Mouse (Mus musculus): Measurements from ENCODE around the gene Hist1h1a. TPM values are rescaled to one million over a fixed set of nuclear protein-coding genes. Genes with fewer than 3 reads are reported as not detected.
"Not testable (repeated sequence)": the region's sequence is repeated elsewhere in the genome, so short reads cannot be mapped to it uniquely, and the experiment has no call there.

Gene Hist1h1a
- total RNA-seq (2021), result 100 to 1,000 TPM; 405 to 481 TPM
- long read RNA-seq, experiment 1, result 0 reads
- long read RNA-seq, experiment 2, result 0 reads

DNA sequence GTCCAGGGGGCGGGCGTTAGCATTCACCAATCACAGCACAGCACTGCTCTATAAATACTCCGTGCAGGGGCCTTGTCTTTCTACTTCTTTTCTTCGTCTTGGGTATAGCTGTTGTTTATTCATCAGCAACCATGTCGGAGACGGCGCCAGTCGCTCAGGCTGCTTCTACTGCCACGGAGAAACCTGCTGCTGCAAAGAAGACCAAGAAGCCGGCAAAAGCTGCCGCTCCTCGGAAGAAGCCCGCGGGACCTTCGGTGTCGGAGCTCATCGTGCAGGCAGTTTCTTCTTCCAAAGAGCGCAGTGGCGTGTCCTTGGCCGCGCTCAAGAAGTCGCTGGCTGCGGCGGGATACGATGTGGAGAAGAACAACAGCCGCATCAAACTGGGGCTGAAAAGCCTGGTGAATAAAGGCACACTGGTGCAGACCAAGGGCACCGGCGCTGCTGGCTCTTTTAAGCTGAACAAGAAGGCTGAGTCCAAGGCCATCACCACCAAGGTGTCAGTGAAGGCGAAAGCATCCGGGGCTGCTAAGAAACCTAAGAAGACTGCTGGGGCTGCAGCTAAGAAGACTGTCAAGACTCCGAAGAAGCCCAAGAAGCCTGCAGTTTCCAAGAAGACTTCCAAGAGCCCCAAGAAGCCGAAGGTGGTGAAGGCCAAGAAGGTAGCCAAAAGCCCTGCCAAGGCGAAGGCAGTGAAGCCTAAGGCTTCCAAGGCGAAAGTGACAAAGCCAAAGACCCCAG lies at the start of gene Hist1h1a:
Gene Hist1h1a (plus strand): TSS at position 81 of the 738 bp plus-strand sequence.
- peak; percentile 54 to 61 for DNase-seq (ENCODE audit: low spot score in 2 of 2)

DNA sequence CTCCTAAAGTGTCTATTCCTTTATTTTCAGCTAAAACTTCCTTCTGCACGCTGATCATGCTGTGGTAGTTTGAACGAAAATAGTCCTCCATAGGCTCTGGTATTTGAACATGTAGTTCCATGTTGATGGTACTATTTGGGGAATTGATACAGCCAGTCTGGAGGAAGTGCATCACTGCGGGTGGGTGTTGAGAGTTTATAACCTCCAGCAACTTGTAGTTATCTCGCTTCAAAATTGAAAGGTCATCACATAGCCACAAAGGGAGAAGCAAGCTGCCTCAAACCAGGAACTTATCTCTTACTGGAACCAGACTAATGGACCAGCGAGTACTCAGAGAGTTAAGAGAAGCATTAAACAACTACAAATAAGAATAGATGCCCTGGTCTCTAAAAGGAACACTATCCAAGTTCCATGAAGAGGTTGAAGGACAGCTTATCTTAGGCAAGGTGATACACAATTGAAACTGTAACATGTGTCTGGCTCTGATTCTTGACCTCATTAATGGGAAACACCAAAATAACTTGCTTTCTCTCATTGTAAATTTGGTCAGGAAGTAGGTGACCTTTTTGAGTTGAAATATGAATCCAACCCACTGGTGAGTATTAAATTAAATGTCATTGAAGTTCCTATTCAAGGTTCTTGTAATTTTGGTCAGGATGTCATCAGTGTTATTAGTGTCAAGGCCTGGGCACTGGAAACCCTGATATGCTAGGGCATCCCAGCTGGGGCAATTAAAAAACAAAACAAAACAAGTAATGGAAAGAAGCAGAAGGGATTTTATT lies 47.0 kb upstream of the Hist1h1a start:
- no peak for DNase-seq (ENCODE audit: low spot score in 2 of 2)

DNA sequence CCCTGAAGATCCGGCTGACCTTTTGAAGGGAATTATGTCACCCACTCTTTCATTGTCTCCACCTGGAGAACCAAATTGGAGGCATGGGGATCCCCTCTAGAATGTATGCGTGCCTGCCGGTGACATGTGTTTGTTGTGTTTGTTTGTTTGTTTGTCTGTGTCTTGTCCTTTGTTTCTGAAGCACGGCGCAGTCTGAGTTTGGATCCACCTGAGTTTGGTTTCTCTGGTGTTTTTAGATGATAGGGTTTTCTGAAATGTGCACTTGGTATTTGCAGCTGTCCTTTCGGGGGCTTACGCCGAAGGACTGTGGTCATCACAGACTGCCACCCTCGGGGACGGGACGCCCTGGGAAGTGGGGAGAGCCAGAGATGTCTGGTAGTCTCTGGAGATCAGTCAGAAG lies 46.3 kb upstream of the Hist1h1a start:
- DNase-seq (ENCODE audit: low spot score in 2 of 2), result no peak

DNA sequence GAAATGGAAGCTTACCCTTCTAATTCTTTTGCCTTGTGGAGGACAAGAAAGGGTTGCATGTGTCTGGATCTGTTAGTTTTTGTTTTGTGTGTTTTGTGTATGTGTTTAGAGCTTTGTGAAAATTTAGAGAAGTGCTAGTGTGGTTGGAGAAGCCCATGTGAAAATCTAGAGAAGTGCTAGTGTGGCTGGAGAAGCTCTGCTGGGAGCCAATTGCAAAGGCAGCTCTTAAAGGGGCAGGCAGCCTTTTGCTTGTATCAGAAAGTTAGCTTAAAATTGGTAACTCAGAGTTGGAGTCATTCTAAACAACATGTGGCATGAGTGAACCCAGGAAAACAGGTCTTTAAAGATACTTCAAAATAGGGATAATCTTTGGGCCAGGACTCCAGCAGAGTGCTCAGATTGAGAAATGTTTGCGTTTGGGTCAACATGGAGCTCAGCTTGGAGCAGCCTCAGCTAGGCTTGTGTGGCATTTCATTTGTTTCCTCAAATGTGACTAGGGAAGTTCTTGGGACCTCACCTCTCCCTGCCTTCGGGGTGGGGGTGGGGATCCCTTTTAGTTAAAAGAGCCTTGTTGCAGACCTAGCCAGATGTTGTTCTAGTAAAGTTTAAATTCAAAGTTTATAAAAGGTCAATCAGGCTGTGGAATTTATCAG lies 45.7 kb upstream of the Hist1h1a start:
- DNase-seq (ENCODE audit: low spot score in 2 of 2), result not testable (repeated sequence)

DNA sequence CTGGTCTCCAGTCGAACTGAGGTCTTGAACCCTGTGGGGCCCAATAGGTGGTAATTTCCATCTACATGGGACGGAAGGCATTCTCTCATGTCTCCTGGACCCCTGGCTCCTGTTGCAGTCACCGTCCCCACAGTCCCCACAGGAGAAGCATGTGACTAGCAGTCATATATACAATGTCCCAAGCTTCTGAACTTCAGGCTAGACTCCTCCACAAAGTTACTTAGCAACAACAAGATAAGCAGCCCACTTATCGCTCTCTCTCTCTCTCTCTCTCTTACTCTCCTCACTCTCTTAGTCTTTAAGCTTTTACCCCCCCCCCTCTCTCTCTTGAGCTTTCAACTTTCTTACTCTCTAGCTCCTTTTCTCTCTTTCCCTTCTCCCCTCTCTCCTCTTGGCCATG lies 39.2 kb upstream of the Hist1h1a start:
- no peak for DNase-seq (ENCODE audit: low spot score in 2 of 2)

DNA sequence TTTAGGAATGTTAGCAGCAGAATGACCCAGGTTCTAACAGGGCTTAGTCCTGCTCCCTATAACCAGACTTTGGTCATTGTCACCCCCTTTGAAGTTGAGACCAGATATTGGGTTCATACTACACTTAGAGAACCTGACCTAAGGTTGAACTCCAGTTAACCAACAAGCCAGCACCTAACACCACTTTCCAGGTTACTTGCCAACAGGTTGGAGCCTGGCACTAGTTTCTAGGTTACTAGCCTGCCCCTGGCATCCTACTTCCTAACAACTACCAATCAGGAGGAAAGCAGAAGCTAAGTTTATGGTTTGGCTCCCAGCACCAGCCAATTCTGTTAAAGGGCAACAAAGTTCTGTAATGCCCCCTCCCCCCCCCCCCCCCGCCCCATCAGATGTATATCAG lies 38.3 kb upstream of the Hist1h1a start:
- DNase-seq (ENCODE audit: low spot score in 2 of 2), result no peak

DNA sequence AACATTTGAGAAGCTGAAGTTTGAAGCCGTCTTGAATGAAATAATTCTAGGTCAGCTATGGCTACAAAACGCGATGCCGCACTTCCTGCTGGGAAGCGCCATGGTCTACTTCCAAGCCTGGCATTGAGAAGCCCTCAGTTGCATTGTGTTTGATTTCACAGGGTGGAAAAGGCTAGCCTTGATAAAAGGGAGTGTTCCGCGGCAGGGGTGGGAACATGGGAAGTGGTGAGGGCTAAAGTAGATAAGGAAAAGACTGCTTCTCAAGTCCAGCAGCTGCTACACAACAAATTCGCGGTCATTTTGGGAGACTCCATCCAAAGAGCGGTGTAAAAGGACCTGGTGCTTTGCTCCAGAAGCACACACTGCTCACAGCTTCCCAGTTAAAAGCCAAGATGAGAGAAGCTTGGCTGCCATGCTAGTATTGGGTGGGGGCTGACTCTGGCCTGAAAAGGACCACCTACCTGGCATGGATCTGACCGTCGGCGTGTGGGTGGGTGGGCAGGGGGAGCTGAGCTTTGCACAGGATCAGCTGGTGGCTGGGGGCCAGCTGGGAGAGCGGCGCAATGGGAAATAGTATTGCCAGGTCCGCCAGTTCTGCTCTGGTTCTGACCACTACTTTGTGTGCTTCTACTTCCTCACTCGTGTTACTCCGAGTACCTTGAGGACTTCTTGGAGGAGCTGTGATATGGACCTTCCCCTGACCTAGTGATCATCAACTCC lies 34.8 kb upstream of the Hist1h1a start:
- DNase-seq (ENCODE audit: low spot score in 2 of 2), result no peak

DNA sequence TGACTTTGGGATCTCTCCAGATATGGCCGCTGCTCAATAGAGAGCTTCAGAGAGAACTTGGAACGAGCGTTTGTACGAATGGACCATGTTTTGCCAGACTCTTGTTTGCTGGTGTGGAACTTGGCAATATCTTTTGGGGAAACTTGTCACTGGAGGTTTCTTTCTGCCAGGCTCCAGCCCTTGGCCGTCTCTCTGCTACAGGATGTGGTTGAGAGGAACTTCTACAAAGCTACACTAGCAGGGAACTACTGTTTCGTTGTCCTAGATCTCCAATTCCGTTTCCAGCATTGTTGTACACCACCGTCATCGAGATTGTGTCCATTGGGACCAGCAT lies 34.3 kb upstream of the Hist1h1a start:
- no peak for DNase-seq (ENCODE audit: low spot score in 2 of 2)

DNA sequence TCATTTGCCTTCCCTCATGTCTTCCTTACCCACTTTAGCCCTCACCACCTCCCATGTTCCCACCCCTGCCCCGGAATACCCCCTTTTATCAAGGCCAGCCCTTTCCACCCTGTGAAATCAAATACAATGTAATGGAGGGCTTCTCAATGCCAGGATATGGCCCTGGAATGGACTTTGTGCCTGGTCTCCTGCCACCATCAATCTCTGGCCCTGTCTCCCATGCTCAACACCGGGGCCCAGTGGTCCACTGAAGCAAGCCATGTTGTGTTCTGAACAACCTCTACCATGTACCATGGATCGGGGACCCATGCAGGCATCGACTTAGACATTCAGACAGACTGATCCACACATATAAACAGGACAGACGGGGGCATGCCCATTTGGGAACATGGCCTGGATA lies 33.8 kb upstream of the Hist1h1a start:
- no peak for DNase-seq (ENCODE audit: low spot score in 2 of 2)

DNA sequence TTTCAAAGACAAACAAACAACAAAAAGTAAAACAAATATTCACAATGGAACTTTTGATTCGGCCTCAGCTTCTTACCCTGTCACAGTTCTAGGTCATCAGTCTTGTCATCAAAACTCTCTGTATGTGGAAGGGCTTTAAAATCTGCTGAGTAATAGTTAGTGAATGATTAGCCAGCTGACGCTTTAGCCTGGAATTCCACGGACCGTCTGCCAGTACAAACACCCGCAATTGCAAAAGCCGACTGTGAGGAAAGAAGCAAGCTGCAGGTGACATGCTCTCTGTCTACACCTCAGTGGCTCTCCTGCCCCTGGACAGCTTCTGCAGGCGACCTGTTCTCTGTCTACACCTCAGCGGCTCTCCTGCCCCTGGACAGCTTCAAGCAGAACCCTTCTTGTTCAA lies 33.0 kb upstream of the Hist1h1a start:
- DNase-seq (ENCODE audit: low spot score in 2 of 2), result no peak

DNA sequence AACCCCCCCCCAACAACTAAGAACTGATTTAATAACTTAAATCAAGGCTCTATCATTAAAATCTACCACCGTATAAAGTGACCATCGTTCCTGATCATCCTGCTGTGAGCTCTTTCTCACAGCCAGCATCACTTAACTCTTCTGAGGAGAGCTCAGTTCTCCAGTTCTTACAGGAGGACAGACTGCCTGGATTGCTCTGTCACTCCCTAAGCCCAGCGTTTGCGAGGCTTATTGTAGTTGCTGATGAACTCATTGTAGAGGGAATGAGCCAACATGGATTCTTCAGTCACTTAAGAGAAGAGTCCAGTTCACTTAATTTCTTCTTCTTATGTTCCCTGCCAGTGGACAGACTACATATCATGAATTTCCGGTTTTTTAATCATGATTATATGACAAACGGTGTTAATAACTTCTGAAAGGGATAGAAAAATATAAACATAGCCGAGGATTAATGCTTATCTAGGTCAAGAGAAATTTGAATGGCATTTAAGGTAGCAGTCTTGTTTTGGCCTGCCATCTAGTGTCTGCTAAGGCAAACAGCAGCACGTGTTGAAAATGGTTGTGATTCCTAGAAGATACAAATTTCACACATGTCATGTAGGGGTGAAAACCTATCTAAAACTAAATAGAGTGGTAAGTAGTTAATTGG lies 31.2 kb upstream of the Hist1h1a start:
- DNase-seq (ENCODE audit: low spot score in 2 of 2), result no peak

DNA sequence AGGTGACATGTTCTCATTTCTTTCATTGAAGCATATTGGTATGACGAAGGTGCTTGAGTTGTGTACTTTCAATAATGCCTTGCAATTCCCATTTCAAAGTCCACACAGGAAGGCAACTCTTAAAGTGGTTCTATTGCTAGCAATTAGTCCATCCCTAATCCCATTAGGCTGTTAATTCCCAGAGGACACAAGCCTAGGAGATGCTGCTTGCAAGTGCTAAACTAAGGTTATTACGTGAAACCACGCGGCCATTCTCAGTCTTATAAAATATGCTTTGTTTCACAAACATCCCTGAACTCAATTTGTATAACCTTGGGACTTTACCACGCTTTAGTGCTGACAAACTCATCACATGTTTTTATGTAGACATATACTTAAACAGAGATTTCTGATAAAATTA lies 26.4 kb upstream of the Hist1h1a start:
- no peak for DNase-seq (ENCODE audit: low spot score in 2 of 2)

DNA sequence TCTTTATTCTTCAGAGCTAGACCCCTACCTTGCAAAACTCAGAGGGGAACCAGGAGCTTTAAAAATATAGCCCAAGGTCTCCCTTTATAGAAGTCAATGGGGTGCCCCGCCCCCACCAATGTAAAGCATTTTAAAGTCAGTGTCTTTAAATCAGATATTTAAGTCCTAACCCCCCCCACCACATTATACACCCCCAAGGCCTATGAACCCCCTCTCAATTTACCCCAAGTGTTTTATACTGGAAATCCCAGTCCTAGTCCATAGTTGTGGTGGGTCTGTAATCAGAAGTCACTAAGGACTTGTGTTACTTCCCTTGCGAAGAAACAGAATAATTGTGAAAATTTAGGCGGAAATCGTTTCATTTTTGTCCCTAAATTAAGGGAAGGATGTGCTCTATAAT lies 25.4 kb upstream of the Hist1h1a start:
- no peak for DNase-seq (ENCODE audit: low spot score in 2 of 2)

DNA sequence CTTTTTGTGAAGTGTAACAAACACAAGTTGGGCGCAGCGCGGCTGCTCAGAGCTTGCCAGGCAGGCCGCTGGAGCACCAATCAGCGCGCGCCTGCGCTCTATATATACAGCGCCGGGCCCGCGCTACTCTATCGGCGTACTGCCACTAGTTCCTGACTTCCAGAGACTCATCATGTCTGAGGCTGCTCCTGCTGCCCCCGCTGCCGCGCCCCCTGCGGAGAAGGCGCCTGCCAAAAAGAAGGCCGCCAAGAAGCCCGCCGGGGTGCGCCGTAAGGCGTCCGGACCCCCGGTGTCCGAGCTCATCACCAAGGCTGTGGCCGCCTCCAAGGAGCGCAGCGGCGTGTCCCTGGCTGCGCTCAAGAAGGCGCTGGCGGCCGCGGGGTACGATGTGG lies 24.8 kb upstream of the Hist1h1a start, which contains the start of gene Hist1h1c:
Gene Hist1h1c (plus strand): TSS at position 132 of the 392 bp plus-strand sequence.
- peak; percentile 83 to 91 for DNase-seq (ENCODE audit: low spot score in 2 of 2)

DNA sequence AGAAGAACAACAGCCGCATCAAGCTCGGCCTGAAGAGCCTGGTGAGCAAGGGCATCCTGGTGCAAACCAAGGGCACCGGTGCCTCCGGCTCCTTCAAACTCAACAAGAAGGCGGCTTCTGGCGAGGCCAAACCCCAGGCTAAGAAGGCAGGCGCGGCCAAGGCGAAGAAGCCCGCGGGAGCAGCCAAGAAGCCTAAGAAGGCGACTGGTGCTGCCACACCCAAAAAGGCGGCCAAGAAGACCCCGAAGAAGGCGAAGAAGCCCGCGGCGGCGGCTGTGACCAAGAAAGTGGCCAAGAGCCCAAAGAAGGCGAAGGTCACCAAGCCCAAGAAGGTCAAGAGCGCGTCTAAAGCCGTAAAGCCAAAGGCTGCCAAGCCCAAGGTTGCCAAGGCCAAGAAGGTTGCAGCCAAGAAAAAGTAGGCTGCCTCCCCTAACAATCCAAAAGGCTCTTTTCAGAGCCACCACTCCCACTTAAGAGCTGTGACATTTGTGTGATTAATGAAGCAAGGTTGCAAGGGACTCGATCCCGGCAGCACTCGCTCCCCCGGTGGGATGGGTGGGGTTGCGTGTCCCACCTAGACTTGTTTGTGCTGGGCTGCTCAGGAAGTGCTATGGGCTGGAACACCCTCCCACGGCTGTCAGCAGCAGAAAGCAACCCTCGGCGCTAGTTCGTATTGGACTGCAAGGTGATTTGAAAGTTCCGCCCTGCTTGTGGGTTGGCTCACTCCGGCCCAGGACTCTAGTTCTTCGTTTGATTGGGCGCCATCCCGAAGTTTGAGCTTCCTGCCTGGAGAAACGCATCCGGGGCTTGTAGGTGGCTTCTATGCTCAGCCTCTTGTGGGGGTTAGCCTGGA lies 24.2 kb upstream of the Hist1h1a start:
- DNase-seq (ENCODE audit: low spot score in 2 of 2), result peak; percentile 65 to 82

DNA sequence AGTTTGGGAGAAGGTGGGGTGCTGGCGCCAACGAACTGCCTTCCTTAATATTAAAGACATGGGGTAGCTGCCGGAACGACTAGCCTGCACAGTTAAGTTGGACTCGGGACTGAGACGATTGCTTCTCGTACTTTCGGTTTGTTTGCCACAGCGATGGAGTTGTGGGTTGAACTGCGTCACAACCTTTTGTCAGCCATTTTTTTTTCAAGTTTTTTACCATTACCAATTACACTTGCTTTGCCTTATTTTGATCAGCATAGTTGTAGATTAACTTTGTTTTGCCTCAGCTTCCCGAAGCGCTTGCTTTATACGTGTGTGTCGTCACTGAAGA lies 23.6 kb upstream of the Hist1h1a start:
- no peak for DNase-seq (ENCODE audit: low spot score in 2 of 2)

DNA sequence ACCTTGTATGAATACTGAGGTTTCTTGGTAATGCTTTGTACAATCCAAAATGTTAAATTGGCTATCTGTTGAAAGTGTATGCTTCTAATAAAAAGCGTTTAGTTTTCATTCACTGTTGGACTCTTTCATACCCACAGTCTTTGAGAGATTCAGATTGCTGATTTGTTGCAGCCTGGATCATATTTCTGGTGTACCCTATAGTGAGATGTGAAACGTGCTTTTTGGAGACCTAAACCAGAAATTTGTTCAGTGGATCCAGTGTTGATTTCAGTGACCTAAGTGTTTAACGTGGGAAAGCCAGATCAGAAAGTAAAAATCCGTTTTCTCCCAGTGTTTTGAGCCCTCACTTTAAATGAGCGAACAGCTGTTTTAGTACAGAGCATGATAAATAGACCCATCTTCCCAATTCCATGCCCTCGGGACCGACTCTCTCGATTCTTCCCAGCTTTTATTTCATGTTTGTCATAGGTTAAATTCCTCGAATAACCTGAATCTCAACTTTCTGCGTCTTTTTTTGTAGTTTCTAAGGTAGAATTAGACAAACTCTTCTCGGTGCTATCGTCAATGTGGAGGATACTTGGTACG lies 23.1 kb upstream of the Hist1h1a start:
- DNase-seq (ENCODE audit: low spot score in 2 of 2), result no peak

DNA sequence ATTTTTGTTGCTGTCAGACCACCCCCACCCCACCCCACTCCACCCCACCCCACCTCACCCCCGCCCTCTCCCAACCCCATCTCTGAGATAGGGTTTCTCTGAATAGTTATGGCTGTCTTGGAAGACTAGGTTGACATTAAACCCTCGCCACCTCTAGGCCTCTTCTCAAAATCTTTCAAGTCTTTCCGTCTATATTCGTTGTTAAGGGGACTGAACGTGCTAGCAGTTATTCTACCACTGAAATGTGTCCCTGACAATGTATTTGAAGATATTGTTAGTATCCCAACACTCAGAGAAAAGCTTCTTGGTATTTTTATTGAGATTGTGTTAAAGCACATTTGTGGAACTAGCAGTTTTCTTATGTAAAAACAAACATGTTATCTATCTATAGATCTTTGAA lies 22.6 kb upstream of the Hist1h1a start:
- DNase-seq (ENCODE audit: low spot score in 2 of 2), result no peak

DNA sequence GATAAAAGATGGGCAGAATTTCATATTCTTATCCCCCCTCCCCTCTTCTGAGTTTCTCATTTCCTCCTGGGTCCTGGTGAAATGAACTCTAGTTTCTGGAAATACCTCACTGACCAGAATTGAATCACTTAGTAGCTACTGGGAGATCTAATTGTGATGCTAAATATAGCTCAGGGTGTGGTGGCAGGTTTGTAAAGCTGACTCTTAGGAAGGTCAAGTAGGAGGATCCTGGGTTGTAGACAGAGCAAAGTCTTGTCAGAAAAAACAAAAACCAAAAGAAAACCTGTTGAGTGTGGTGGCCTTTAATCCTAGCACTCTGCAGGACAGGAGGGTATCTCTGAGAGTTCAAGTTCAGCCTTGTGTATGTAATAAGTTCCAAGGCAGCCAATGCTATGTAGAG lies 21.5 kb upstream of the Hist1h1a start:
- no peak for DNase-seq (ENCODE audit: low spot score in 2 of 2)

DNA sequence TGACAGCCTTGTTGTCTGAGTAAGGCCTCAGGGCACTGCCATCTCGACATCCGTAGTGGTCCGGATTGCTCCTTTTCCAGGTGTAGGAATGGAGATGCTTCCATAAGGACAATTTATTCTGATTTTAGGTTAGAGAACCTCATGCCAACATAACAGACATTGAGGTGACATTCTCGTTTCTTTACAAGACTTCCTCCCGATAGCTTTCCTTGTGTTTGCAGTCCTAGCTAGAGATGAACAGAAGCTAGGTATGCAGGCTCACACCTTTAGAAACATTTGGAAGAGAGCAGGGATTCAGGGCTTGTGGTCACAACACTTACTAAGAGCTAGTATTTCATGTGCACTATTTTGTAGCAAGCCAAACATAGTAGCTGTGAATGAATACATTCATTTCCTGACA lies 20.3 kb upstream of the Hist1h1a start:
- no peak for DNase-seq (ENCODE audit: low spot score in 2 of 2)

All from adrenal gland, postnatal 4 days (tissue).